Mouse (Mus musculus): Measurements from ENCODE around the gene Celsr1.

Gene Celsr1

DNA sequence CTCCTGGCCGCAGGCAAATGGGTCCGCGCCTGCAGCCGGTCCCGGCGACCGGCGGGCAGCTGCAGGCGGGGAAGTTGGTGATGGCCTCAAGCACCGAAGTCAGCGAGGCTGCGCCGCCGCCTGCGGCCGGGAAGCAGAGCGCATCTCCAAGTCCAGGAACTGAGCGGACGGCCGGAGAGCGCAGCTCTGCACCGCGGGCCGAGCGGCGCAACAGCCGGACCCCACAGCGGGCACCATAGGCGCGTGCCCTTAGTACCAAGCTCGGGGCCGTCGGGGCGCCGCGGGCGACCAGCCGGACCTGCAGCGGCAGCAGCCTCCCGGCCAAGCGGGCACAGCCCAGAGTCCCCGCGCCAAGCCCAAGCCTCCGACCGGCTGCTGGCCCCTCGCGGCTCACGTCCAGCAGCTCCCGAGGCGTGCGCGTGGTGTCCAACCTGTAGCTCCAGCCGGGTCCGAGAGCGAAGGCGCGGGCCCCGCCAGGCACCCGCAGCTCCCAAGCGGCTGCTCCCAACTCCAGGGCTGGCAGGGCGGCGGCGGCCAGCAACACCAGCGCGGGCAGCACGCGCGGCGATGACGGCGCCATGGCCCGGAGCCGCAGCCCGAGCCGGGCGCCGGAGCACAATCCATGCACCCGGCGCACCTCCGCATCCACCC is at the start of gene Celsr1:
TSS of gene Celsr1 (minus strand) at position 587 of the 651 bp plus-strand sequence.
- no peak for DNase-seq (ENCODE audit: low spot score)

DNA sequence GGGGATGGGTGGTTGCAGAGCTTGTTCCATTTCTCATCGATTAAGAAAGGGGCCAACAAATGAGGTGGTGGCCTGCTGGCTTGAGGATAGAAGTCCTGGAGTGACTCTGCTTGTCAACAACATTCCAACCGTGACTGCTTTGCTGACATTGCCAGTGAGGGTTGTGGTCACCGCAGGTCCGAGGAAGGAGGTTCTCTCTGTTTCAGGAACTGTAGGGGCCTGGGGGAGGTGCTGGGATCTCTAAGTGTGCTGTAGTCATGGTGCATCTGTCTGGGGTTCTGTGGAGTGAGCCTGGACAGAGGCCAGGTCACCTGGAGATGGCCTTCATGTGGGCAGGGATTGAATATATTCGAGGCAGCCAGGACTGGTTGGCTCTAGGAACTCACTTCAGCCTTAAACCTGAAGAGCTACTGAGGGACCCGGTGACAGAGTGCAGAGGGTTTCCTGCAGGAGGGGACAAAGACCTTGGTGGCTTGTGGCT is 49.7 kb upstream of the Celsr1 start:
- no peak for DNase-seq (ENCODE audit: low spot score)

DNA sequence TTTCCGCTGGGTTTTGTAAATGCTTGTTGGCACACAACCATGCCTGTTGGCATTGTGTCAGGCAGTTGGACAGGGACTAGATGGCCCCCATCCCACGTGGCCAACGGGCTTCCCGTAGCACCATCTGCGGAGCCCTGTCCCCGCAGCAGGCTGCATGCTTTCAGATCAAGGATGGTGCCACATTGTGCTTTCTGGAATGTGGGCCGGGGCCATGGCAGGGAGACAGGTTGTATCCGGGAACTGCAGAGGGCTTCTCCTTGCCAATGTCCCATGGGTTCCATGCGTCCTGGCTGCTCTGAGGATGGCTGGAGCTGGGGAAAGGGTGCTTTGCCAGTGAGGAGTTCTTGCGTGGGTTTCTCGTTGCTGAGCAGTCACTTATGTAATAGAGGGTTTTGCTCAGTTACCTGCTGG is 49.0 kb upstream of the Celsr1 start:
- DNase-seq (ENCODE audit: low spot score): no peak

DNA sequence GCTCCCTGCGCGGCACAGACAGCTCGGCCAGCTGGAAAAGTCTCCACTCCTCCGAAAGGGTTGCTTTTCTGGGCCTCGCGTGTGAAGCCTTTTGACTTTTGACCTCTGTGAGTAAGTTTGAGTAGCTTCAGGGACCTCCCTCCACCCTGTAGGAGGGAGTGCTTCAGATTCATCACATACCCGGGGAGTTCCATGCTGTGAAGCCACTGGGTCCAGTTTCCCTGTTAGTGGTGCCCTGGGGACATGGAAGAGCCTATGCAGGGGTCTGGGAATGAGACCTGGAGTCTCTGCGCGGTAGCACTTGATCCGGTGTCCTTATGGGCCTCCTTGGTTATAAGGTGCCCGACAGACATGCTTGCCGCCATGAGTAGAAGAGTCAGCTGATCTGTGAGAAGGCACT is 48.1 kb upstream of the Celsr1 start:
- no peak for DNase-seq (ENCODE audit: low spot score)

DNA sequence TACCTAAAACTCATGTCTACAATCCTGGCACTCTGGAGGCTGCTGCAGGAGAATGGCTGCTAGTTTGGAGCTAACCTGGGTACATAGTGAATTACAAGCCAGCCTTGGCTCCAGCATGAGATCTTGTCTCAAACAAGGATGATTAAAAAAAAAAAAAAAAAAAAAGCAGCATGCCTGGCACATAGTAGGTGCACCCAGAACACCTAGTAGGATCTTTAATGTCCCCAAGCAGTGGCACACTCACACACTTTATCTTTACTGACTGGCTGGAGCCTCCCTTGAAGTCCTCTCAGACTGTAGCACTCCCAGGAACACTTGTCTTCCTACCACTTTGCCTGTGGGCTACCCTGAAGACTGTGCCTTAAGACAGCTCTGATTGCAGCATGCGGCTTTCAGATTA is 46.8 kb upstream of the Celsr1 start:
- DNase-seq (ENCODE audit: low spot score): no peak

DNA sequence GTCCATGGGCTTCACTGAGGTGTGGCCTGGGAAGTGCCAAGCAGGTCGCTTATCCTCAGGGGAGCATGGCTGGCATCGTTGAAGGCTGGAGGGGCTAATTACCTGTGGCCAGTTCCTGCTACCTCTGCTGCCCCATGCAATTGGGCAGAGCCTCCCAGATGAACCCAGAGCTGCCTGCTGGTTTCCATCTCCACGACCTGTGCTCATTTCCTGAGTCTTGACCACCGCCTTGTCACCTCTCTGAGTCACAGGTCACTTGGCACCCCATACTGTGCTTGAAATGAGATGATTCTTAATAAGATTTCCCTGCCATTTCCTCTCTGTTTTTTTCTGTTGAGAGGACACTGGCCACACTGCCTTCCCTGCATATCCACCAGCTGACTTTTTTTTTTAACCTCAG is 46.3 kb upstream of the Celsr1 start:
- DNase-seq (ENCODE audit: low spot score): no peak

DNA sequence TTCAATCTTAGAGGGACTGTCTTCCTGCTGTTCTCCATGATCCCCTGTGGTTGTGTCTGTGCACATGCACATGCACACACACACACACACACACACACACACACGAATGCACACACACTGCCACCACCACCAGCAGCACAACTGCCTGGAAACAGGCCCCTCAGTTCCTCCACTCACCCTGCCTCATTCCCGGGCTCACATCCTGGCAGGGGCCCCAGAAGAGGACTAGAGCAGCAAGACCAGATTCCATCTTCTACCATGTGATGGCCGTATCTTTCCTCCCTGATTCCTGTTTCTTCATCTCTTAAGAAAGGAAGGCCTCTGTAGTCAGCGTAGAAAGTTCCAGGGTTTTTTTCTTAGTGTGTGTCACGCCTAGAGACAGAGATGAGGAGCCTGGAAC is 45.9 kb upstream of the Celsr1 start:
- DNase-seq (ENCODE audit: low spot score): no peak

DNA sequence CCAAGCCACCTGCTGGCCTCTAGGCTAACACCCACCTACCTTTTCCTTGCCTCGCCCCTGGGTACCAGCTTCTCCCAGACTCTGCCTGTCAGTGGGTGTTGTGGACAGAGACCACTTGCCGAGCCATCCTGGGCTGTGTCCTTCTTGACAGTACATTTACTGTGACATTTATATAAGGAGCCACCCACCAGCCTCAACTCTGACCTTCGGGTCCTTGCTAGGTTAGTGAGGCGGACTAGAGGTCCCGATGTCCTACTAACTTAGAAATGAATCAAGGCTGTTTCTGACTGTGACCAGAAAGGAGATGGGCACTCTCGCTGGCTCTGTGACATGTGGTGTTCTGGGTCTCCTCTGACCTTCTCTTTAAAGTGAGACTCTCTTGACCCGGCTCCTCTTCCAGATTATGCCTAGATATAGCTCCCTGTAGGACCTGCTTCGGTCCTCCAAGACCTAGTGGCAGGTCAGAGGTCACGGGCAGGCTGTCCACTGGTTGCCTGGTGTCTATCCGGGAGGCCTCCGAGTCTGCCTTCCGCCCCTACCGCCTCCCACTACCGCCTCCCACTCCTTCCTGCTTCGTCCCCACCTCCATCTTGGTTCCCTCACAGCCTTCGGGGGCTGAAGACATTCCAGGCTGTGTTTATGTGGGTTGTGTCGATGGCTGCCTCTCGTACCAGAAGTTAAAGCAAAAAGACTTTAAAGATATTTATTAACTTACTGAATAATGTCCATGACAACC is 45.1 kb upstream of the Celsr1 start:
- DNase-seq (ENCODE audit: low spot score): no peak

DNA sequence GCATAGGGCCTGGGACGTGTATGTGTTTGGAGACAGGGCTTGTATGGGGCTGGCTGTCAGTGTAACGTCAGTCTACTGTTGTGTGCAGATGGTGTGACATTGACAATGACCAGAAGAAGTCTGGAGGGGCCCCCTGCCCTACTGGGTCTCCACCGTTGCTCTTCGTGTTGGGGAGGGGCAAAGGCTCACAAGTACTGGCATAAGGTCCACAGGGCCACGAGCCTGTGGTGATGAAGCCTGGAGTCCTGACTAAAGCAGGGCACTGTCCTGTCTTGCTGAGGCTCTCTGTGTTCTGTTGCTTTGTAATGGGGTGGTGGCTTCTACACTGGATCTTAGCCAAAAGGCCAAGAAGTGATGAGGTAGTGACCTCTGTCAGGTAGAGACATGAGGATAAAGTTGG is 44.4 kb upstream of the Celsr1 start:
- no peak for DNase-seq (ENCODE audit: low spot score)

DNA sequence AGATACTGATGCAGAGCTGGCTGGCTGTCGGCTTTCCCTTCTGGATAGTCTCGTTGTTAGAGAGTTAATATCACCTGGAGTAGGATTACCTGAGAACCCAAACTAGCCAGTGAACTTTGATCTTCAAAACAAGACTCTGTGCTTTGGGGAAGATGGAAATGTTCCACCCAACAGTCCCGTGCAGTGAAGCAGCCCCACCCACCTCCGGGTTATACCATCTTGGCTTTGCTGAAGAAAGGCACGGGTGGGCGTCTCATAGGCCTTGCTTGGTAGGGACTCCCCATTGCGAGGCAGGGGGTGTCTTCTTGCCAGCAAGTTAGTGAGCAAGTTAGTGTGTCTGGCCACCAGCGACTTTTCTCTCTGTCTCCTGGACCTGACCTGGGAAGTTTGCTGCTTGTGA is 42.8 kb upstream of the Celsr1 start:
- no peak for DNase-seq (ENCODE audit: low spot score)

DNA sequence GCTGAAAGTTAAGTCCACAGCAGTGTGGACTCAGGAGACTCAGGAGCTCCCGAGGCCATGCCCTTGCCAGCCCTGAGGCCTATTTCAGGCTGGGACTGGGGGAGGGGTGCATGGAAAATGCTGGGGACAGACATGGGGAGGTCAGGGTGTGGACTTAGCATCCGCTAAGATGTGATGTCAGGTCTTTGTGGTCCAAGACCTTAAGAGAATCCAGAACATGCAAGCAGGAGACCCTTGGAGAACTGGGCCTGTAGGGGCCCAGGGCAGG is 42.4 kb upstream of the Celsr1 start:
- DNase-seq (ENCODE audit: low spot score): no peak

DNA sequence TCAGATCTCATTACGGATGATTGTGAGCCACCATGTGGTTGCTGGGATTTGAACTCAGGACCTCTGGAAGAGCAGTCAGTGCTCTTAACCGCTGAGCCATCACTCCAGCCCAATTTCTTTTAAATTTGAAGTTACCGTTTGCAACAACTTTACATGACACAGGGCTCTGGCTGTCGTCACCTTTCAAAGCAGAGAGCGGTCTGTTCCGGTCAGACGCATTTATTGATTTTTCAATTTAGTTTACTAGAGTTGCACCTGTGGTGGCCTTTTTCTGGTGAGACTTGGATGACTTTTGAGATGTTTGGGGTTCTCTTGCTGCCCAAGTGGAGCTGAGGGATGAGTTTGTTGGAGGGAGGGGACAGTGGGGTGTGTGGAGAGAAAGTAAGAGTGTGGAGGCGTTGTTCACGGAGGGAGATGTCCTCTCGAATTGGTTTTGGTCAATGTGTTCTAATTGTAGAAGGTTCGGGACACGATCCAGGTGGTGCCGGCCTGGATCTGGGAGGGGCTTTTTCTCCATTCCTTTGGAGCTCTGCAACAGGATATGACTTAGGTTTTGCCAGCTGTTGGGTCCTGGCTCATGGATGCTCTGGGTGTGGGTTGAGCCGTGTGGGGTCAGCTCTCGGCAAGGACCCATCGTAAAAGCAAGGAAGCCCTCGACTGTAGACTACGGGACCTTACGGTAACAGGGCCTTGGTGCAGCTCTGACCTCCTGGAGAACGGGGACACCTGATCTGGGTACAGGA is 41.9 kb upstream of the Celsr1 start:
- no peak for DNase-seq (ENCODE audit: low spot score)

DNA sequence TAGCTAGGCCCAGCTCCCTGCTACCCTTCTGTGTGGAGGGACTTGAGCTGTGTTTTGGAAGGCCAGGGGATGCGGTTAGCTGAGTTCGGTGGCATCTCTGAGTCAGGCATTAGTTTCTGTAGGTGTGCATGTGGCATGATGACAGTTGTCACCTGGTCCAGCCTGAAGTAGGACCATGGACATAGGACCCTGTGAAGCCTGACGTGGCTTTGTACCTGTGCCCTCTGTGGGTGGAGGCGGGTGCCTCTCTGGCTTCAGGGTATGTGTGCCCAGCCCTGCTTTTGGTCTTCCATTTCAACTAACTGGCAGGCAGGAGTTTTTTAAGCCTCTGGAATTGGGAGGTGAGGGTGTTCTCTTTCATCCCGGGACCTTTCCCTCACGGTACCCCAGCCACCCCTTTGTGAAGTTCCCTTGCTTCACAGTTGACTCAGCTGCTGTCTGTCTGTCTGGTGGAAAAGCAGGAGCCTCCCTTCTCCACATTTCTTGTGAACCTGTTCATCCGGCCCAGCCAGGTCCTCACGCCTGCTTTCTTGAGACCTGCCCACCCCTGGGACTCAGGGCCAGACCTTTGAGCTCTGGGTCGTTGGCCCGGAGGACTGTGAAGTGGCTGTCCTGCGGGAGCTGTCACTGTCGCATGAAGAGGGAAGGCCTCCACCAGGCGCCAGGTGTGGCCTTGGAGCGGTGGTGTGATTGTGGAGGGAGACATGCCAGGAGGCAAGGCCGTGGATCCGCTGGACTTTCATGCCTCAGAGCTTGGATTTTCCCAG is 40.8 kb upstream of the Celsr1 start:
- no peak for DNase-seq (ENCODE audit: low spot score)

DNA sequence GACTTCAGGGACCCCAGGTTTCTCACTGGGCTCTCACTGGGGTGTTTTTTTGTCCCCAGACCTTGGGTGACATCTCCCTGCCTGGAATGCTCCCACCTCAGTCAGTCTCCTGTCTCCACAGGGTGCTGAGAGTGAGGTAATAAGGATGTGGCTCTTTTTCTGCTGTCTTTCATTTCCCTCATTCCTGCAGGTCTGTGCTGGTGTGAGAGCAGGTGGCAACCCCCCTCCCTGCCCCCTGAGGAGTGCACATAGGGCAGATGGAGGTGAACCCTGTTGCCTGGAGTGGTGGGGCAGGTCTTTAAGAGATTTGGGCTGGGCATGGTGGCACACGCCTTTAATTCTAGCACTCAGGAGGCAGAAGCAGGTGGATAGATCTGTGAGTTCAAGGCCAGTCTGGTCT is 37.6 kb upstream of the Celsr1 start:
- no peak for DNase-seq (ENCODE audit: low spot score)

DNA sequence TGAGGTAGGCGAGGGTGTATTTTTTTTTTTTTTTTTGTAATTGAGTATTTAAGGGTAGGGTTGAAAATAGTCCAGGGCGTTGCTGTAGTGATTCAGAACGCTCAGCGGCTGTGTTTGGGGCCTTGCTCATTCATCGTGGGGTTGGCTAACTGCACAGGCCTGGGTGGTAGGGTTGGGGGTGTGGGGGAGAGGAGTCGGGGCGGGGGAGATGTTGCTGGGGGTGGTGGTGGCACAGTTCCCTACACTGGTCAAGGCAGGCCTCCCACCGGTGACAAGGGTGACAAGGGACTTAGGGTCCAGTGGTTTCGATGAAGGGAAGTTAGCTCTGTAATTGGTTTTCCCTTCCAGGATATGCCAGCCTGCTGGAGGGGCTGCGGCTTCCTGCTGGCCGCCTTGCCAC is 36.8 kb upstream of the Celsr1 start:
- DNase-seq (ENCODE audit: low spot score): no peak

DNA sequence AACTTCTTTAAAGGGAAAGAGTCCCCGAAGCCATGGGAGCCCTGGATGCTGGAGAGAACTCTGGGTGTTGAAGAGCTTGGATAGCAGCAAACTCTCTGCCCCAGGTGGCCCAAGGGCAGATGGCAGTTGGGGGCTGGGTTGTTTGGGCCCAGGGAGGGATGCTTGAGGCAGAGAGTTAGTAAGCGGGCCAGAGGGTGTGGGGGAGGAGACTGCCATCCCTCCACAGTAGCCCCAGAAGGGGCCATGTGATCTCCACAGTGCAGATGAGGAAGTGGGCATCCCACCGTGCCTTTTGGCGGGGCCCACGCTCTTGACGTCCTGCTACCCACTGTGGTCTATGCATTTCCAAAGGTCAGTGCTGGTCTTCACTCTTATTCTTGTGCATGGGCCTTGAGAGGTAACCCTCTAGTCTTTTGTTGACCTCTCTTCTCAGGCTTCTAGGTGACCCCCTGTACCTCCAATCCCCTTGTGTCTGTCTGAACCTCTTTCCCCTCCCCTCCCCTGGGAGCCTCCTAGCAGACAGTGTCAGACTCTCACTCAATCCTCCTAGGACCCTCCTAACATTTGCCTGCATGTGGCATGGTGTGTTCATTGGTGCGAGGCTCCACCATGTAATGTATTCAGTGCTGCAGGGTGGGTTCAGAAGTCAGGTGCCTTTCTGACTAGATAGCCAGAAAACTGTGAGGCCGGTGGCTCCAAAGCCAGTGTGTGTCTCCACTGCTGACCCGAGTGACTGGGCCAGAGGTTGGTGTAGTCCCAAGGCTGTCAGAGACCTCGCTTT is 35.6 kb upstream of the Celsr1 start:
- DNase-seq (ENCODE audit: low spot score): no peak

DNA sequence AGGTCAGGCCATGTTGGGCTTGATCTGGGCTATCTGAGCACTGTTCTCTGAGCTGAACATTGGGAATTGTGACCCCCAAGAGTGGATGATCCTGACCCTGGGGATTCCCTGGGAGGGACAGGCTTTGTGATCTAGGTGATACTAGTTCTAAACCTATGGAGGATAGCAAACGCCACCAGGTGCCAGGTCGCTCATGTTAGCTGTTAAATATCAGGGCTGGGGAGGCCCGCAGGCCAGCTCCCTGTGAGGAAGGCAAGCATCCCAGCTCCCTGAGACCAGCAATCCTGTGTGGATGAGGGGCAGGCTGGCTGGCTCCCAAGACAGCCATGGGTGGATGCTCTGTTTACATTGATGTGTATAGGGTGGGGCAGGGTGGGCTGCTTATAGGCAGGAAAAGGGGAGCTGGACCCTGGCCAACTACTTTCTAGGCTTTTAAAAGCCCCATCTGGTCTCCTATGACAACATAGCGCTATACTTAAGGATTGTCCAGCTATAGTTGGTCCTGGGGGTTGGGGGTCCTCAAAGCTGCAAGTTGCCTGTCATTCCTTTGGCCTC is 34.4 kb upstream of the Celsr1 start:
- DNase-seq (ENCODE audit: low spot score): no peak

DNA sequence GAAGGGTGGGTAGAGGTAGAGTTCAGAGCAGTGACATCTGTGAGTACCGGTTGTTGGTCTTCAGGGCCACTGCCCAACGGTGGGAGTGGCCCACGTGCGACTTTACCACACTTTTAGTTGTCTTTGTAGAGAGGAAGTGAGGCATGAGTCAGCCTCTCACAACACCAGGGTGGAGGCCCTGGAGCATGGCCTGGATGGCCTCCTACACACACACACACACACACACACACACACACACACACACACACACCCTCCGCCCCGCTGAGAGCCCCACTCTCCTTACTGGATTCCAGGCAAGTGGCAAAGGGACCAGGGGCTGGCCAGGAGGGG is 34.0 kb upstream of the Celsr1 start:
- no peak for DNase-seq (ENCODE audit: low spot score)

DNA sequence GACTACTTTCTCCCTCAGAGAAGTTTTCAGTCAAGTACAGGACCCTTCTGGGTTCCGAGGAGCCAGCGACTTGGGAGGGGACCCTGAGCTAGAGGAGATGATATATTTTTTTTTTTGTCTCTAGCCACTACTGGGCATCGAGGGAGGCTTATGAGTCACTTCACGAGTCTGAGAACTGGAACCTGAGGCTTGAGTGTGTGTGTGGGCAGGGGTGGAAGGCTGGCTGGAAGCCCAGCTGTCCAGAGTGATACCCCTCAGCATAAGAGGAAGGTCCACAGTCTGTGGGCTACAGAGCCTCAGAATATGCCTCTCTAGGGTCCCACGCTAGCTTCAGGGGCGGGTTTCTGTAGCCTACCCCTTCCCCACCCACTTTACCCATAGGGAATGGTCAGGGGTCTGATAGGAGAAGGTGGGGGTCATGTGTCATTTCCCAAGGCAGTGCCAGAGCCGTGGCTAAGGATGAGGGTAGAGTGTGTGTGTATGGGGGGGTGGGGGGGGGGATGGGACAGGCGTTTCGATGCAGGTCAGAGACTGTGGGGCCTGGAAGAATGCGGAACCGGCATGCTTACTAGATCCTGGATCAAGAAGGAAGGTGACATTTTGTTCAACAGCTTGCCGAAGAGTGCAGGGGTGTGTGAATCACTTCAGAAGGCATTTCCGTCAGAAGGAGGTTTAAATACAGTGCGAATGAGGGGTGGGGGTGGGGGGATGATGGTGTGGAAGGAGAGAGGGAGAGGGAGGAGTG is 33.4 kb upstream of the Celsr1 start:
- no peak for DNase-seq (ENCODE audit: low spot score)

DNA sequence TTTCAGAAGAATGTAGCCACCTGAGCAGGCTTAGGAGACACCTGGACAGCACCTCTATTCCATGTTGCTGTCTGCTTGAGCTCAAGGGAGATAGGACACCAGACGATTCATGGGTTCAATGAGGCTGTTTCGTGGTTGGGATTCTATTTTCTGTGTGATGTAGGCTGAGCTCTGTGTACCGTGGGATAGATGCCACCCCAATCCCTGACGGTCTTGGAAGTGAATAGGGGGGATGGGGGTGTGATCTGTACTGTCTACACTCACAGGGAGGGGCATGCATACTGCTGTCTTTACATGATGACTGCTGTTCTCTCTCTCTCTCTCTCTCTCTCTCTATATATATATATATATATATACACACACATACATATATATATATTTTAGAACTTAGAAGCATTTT is 31.8 kb upstream of the Celsr1 start:
- DNase-seq (ENCODE audit: low spot score): no peak

DNA sequence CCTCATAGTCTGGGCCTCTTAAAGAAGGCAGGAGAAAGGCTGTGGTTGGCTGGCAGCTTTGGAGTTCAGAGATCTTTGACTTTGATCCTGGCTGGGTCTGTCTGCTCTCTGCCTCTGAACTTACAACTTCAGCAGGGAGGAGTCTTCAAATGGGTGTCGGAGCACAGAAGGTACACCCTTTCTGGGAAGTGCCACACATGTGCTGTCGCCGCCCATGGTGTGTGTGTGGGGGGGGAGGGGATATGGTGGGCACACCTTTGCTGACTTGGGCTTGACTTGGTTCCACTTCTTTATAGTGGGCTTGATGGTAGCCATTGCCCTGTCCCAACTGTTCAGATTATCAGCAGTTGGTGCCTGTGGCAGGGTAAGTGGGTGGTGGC is 31.3 kb upstream of the Celsr1 start:
- no peak for DNase-seq (ENCODE audit: low spot score)
